Comparison of ENCODE assay signal across 8 mouse cellular contexts in the genomic region with DNA sequence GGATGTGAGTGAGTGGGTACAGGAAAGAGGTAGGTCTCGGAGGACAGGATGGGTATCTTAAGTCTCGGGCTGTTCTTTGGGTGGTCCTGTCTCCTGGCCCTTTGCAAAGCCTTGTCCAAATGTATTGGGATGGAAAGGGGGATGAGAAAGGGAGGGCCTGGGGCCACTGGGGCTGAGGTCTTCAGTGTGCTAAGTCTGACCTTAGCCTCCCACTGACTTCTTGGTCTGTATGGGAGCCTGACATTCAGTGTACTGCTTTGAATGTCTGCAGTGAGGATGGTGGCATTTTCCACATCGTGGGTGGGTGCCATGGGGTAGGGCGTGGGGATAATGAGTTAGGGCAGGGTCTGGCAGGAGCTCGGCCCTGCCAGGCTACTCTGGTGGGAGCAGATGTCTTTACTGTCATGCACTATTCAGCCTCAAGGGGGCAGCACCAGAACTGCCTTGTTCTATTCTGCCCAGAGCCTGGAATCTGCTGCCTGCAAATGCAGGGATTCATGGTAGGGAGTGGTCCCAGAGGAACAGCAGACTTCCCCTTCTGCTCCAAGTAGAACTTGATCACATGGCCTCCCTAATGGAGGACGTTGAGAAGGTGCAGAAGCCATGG. TPM values are rescaled to one million over a fixed set of nuclear protein-coding genes. Genes with fewer than 3 reads are reported as not detected.
A peak's percentile ranks its signal among the peaks of the same experiment; 100 is the strongest.
DNase-seq lines count a peak whose midpoint lies in the region; ATAC-seq lines count a peak whose summit lies in the region.
"Had no signal": no experiment of that assay in that cellular context is flagged by ENCODE, and none has a peak within 500 bp of the region (broad histone marks: within the 10 kb centered on the region; RNA-seq: fewer than 3 reads in every experiment).

No protein-coding gene starts in this region.

- no peaks in the 10 kb centered on the region for H3K36me3 ChIP-seq in forebrain, embryonic 16.5 days (ENCODE audit: control insufficient read depth, insufficient read depth)
- no peaks in the 10 kb centered on the region for H3K36me3 ChIP-seq in intestine, embryonic 16.5 days (ENCODE audit: control insufficient read depth, insufficient read depth, low read length)
- no peaks in the 10 kb centered on the region for H3K36me3 ChIP-seq in midbrain, embryonic 12.5 days
- H3K36me3 ChIP-seq: limb, embryonic 15.5 days had no signal

- H3K9ac ChIP-seq in forebrain, embryonic 16.5 days (replicated peaks; ENCODE audit: low read depth, low read length) = no peak overlapping the region
- no peak overlapping the region for H3K9ac ChIP-seq in intestine, embryonic 16.5 days (ENCODE audit: low read depth, low read length)
- no peak overlapping the region for H3K9ac ChIP-seq in midbrain, embryonic 12.5 days (replicated peaks)
- H3K9ac ChIP-seq: limb, embryonic 15.5 days had no signal

- intact Hi-C loops in left cerebral cortex, postnatal 25 days (cut with DNase I) = loop anchor here (1.0 to 5.0 kb wide), 3 partner anchors 476 to 586 kb away; no protein-coding TSS in a partner anchor

- no peak overlapping the region for H3K27ac ChIP-seq in forebrain, embryonic 16.5 days (ENCODE audit: low read length)
- H3K27ac ChIP-seq in intestine, embryonic 16.5 days (ENCODE audit: low read length) = no peak overlapping the region
- no peak overlapping the region for H3K27ac ChIP-seq in midbrain, embryonic 12.5 days (replicated peaks)
- H3K27ac ChIP-seq: limb, embryonic 15.5 days had no signal

- DNase-seq in T-cell, adult 2 months (ENCODE audit: low spot score) = peak; percentile 31
- DNase-seq in c-Kit-positive CD71-positive TER-119-positive erythroid progenitor cells, embryonic 14.5 days (ENCODE audit: low spot score) = peak; percentile 48
- peak; percentile 75 to 82 for DNase-seq in left cerebral cortex, postnatal 25 days (ENCODE audit: low spot score in 2 of 2)
- DNase-seq in spleen, postnatal 10 days (ENCODE audit: low spot score in 2 of 2) = peak; percentile 37 to 68

- H3K4me2 ChIP-seq in forebrain, embryonic 16.5 days (ENCODE audit: low read length) = no peak overlapping the region
- H3K4me2 ChIP-seq in intestine, embryonic 16.5 days (ENCODE audit: low read depth, low read length) = no peak overlapping the region
- H3K4me2 ChIP-seq in midbrain, embryonic 12.5 days (replicated peaks) = no peak overlapping the region
- H3K4me2 ChIP-seq: limb, embryonic 15.5 days had no signal

- WGBS in forebrain, embryonic 16.5 days = 33% methylated on average over 6 of the region's 6 CpGs
- WGBS in intestine, embryonic 16.5 days = 37% methylated on average over 6 of the region's 6 CpGs
- WGBS in midbrain, embryonic 12.5 days = 45% methylated on average over 6 of the region's 6 CpGs

- no peak overlapping the region for H3K4me3 ChIP-seq in forebrain, embryonic 16.5 days (replicated peaks; ENCODE audit: low read length)
- no peak overlapping the region for H3K4me3 ChIP-seq in intestine, embryonic 16.5 days (ENCODE audit: low read length)
- H3K4me3 ChIP-seq in midbrain, embryonic 12.5 days = no peak overlapping the region
- H3K4me3 ChIP-seq: limb, embryonic 15.5 days had no signal

- no peaks in the 10 kb centered on the region for H3K9me3 ChIP-seq in forebrain, embryonic 16.5 days (ENCODE audit: control insufficient read depth, low read length)
- no peaks in the 10 kb centered on the region for H3K9me3 ChIP-seq in intestine, embryonic 16.5 days (ENCODE audit: control insufficient read depth, low read length)
- H3K9me3 ChIP-seq in midbrain, embryonic 12.5 days = no peaks in the 10 kb centered on the region
- H3K9me3 ChIP-seq: limb, embryonic 15.5 days had no signal

- no peaks in the 10 kb centered on the region for H3K27me3 ChIP-seq in forebrain, embryonic 16.5 days (replicated peaks; ENCODE audit: control insufficient read depth, insufficient read depth, low read length)
- H3K27me3 ChIP-seq in intestine, embryonic 16.5 days (replicated peaks; ENCODE audit: control insufficient read depth, insufficient read depth, low read length) = no peaks in the 10 kb centered on the region
- no peaks in the 10 kb centered on the region for H3K27me3 ChIP-seq in midbrain, embryonic 12.5 days
- H3K27me3 ChIP-seq: limb, embryonic 15.5 days had no signal

- H3K4me1 ChIP-seq in forebrain, embryonic 16.5 days (replicated peaks; ENCODE audit: control insufficient read depth, insufficient read depth, low read length) = no peaks in the 10 kb centered on the region
- H3K4me1 ChIP-seq in intestine, embryonic 16.5 days (ENCODE audit: control insufficient read depth, insufficient read depth, low read length) = no peaks in the 10 kb centered on the region
- H3K4me1 ChIP-seq in midbrain, embryonic 12.5 days = no peaks in the 10 kb centered on the region
- H3K4me1 ChIP-seq: limb, embryonic 15.5 days had no signal

- ATAC-seq in forebrain, embryonic 16.5 days = peak; percentile 83
- 0 out of 2 replicates have a peak, but pooled peaks have one; percentile 28 for ATAC-seq in intestine, embryonic 16.5 days
- ATAC-seq in midbrain, embryonic 12.5 days (ENCODE audit: low FRiP score, low read depth) = peak; percentile 70

RNA-seq across cellular contexts. Expression of a gene that starts 21.0 kb away (rescaled TPM):
- polyA plus RNA-seq in forebrain, embryonic 16.5 days (2015; fragmentation: Nextera tagmentation; extraction: Ambion mirVana) = 0.14 TPM in 1 of 2 replicates, not detected in the other
- polyA plus RNA-seq in intestine, embryonic 16.5 days (2015; fragmentation: Nextera tagmentation; extraction: Ambion mirVana) = not detected in 2 replicates
- total RNA-seq in left cerebral cortex, postnatal 25 days (2021) = not detected
- not detected in 2 replicates for polyA plus RNA-seq in midbrain, embryonic 12.5 days (2016; fragmentation: Nextera tagmentation; extraction: Ambion mirVana)
- polyA plus RNA-seq: limb, embryonic 15.5 days had no signal

Comparison
In these comparisons a context has a peak if more than half of its experiments do, and no peak if none do; other contexts are left out.
1. ATAC-seq: peak in every context shown above with its lines; median percentile 83 in forebrain, embryonic 16.5 days; 70 in midbrain, embryonic 12.5 days; 28 in intestine, embryonic 16.5 days.